Mouse (Mus musculus): ENCODE data around the gene Zxdc.
A peak's percentile ranks its signal among the peaks of the same experiment; 100 is the strongest.

Gene Zxdc

DNA sequence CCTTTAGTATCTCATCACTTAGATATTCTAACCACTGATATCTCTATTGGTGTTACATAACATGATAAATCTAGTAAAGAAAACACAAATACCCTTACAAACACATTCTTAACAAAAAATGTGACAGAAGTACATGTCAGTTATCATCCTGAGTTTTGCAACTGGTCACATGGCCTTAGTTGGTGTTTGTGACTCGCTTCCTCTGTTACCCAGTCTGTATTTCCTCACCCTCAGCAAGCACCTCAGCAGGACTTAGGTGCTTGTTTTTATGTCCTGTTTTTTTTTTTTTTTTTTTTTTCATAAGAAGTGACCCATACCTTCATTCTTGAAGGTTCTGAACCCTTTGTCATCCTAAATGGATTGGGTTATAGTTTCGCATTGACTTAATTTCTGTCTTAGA is 8.4 kb downstream of the Zxdc start:
- no peak for DNase-seq (ENCODE audit: low read depth)

DNA sequence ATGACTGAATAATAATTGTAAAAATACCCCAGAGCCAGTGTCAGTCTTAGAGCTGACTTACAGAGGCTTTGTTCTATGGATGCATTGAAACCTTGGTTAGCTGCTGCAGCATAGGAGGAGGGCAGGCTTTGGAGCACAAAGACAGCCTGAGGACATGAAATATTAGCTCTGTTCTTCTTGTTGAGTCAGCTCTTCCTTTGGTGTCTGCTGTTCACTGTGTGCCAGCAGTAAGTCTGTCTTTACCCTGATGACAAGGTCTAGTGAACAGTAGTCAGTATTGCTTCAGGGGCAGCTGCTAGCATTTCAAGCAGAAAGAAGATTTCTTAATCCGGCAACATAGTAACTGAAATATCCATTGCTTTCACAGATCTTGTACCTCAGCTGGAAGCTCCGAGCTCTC is 12.2 kb downstream of the Zxdc start:
- DNase-seq (ENCODE audit: low read depth), result no peak

DNA sequence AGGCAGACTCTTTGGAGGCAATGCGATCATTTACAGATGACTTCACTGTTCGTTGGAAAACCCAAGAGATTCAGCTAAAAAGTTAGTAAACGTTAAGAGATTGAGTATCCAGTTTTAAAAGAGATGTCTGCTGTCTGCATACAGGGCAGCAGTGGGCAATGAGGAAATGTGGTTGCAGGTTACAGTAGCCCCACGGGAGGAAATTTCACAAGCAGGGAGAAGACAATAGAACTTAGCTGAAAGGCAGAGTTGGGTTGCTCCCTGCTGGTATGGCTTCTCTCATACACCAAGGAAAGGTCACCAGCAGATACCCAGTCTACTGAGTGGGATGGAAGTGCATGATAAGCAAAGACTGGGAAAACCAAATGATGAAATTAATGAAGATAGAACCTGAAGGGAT is 21.3 kb downstream of the Zxdc start:
- no peak for DNase-seq (ENCODE audit: low read depth)

DNA sequence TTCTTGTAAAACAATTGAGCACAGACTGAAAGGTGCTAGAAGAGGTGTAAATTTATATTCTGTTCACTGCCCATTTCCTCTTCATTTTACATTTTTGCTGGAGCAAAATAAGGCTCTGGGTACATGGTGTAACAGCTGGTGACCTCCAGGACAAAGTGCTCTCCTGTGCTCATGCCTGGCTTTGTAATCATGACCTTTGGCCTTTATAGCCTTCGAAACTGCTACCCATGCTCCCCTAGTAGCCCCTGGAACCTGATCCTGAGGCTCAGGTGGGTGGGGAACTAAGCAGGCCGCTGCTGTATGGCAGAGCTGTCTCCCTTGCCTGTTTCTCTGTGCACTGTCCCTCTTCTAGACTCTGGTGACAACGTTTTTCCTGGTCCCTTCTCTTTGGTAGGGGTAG is 24.7 kb downstream of the Zxdc start:
- no peak for DNase-seq (ENCODE audit: low read depth)

DNA sequence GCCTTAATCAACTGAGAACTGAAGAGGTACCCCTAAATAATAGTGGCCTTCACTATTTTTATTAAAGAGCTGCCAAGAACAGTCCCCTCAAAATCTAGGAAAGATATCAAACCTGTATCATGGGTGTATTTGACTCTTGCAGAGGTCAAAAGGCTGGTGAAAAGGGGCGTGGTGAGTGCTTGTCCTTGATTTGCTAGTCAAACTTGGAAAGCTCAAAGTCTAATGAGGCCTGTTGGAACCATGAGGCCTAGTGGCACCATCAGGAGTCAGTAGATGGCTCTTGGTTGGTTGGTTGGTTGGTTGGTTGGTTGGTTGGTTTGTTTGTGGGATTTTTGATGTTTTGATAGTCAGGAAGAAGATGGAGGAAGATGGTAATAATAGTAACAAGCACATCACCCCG is 26.5 kb downstream of the Zxdc start:
- no peak for DNase-seq (ENCODE audit: low read depth)

DNA sequence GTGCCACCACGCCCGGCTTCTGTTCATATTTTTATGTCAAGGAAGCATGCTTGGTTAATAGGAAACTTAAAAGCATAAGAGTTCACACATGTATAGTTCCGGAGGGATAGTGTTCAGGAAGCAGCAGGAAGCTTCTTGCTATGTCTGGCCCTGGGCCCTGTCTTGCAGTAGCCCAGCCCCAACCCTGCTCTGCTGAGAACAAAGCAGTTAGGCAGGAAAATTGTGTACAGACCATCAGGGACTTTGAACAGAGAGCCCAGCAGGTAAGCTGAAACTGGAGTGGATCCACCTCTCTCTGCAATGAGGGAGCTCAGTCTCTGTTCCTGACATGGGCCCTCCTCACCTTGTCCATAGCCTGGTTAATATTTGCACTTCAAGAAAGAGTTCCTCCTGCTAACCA is 28.0 kb downstream of the Zxdc start:
- no peak for DNase-seq (ENCODE audit: low read depth)

DNA sequence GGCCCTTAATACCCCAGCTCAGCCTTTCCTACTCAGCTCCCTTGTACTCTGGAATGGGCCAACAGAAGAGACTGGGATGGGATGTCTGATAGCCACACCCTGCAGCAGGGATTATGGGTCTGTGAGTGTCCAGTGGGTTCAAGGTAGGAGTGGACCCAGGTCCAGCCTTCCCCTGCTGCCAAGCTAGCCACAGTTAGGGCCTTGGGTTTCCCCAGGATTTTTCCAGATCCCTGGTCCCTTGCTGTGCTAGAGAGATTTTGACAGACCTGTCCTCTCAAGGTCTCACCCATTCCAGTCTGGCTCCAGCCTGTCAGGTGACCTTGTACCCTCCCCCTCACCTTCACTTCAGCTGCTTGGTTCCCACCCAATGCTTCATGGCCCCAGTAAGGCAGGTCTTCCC is 39.3 kb downstream of the Zxdc start:
- no peak for DNase-seq (ENCODE audit: low read depth)

DNA sequence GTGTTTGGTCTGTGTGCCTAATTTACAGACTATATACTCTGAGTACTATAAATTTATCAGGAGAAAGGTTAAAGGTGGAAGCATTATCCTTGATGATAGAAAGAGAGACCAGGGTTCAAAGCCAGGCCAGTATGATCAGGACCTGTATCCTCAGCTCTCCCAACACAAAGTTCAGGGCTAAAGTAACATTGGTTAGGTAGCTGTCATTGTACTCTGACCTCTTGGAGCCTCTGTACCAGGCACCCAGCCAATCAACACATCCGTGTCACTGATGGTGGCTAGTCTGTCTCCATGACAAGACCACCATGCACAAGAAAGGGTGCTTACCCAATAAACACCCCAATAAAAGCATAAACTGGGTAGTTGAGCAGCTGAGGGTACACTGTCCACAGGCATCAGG is 41.7 kb downstream of the Zxdc start:
- DNase-seq (ENCODE audit: low read depth), result no peak

DNA sequence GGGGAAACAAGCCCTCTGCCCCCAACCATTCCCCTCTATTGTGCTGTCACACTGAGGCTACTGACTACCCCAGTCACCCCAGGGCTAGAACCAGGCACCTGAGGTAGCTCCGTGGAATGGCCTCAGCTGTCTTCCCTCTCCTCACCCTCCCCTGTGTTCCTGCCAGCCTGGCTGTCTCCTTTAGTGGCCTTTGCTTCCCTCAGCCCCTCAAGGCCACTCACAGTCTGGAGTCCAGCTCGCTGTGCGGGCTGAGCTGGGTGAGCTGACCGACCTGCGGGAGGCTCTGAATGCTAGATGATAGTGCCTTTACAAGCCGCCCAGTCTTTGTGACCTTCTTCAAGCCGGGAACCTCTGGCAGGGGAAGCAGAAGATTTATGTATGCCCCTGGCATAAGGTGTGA is 42.6 kb downstream of the Zxdc start:
- no peak for DNase-seq (ENCODE audit: low read depth)

DNA sequence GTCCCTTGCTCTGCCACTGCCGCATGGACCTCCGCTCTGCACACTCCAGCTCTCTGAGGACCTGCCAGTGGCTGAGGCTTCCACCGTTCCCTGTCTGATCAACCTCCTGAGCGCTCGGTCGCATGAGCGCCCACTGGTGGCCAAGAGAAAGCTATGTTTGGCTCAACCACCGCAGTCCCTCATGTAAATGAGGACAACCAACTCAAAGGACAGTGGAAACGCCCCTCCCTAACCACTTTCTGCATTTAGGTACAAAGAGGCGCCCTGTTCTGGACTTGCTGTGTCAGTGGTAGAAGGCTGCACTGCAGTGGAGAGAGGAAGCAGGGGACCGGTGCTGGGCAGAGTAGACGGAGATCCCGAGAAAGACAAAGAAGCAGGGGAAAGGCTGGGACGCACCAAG is 53.3 kb downstream of the Zxdc start:
- DNase-seq (ENCODE audit: low read depth), result peak; percentile 74

DNA sequence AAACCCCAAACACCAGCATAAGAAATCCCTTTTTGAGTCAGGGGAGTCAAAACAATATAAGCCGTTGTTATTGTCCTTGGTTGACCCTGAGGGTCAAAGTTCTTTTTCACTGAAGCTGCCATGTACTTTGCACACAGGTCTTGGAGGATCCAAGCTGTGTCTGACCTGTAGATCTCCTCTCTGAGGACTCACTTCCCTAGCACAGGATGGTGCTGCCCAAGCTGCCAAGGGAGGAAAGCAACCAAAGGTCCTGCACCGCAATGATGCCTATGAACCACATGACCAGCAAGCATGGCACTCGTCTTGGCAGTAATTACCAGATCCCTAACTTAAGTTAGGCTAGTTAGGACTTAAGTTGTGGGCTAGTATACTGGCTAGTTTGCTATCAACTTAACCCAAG is 56.1 kb downstream of the Zxdc start:
- no peak for DNase-seq (ENCODE audit: low read depth)

DNA sequence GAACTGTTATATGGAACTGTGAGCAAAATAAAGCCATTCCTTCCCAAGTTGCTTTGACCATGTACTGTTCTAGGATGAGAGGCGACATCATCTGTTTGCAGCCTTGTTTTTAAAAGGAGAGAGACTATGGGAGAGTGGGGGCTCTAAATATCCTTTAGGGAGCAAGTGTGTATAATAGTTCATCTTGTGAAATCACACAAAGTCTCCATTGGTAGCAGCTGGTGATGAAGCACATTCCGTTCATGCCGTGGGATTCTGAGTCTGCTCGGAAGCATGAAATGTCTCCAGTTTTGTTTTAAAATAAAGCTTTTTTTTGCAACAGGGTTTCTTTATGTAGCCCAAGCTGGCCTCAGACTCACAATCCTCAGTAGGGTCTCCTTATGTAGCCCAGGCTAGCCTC is 56.7 kb downstream of the Zxdc start:
- DNase-seq (ENCODE audit: low read depth), result no peak

DNA sequence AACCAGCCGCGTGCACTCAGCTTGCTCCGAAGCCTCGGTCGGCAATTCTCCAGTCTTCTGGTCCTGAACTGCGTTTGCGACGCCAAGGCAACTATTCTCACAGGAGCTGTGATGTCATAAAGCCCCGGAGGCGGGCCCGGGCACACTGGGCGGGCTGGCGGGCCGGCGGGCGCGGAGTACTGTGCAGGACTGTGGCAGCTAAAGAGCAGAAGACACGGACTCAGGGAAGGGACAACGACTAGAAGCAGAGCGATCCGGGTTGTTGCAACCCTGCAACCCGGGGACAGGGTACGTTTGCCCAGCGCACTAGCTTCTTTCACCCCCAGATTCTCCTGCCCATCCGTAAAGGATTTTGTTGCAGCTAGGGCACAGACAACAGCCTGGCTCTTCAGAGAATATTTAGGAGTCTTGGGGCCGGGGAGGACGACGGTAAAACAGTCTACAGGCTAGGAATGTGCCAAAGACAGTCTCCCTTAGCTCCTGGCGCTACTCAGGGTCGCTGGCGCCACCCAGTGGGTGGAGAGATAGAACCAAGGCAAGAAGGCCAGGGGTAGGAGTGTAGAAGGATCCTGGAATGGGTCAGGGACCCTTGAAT is 59.2 kb downstream of the Zxdc start, which contains the start of gene Cfap100:
Cfap100 (minus strand) TSS at position 418 of the 595 bp plus-strand sequence.
- DNase-seq (ENCODE audit: low read depth), result peak; percentile 12

DNA sequence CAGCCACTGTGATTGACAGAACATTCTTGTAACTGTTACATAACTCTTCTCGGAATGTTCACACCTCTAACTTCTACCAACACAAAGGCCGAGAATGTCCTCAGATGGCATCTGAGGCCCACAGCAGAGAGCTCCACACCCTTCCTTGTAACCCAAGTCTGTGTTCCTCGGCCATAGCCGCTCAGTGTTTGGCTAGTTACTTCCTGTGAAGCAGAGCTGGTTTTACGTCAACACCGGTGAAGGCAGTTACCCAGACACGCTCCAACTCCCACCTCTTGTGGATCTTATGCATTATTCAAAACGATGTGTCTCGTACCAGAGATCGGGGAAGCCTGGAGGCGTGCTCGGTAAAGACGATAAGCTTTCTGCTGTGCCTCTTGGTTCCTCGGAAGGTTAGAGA is 60.6 kb downstream of the Zxdc start:
- no peak for DNase-seq (ENCODE audit: low read depth)

DNA sequence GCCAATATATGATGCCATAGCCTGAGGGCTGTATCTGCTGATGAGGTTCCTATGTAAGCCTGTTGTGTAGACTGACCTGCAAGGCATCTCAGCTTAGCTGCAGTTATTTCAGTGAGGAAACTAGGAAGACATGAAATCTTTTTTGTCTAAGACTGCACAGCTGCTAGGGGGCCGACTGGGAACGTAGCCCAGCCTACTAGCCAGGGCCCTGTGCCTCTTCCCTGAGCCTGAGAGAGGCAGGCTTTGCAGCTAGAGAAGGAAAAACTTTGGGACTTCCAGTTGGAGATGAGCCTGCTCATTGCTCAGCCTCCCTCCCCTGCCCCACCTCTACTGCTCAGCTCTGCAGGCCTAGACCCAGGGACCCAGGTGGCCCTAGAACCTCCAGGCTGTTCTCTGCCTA is 62.2 kb downstream of the Zxdc start:
- DNase-seq (ENCODE audit: low read depth), result no peak

DNA sequence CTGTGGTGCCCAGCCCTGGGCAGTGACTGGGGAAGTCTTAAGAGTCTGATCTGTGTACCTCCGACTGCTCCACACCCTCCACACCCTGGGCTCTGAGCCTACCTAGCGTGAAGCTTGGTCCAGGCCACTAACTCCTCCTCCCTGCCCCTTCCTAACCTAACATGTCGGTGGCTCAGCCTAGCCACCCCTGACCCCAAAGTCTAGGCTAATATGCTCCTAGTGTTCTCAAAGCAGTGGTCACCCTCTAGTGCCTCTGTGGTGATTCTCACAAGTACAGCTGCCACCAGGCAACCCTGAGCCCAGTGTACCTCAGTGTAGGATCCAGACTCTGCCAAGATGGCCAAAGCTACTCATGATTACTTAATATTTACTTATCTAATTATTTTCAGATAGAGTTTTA is 65.4 kb downstream of the Zxdc start:
- no peak for DNase-seq (ENCODE audit: low read depth)

DNA sequence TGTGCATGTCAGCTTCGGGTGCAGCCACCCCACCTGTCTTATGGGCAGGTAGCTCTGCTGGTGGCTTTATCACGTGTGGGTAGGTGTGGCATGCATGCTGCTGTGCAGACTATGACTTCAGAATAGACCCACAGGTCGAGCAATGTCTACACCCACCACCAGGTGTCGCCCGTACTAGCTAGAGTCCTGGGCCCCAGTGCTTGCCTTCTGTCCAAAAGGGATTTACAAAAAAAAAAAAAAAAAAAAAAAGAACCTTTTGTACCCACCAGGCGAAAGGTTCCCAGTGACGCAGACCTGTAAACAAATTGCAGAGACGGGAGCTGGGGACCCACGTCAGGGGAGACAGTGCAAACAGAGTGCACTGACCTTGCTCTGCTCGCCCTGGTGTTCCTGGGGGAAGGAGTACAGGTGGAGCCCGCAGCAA is 65.9 kb downstream of the Zxdc start:
- DNase-seq (ENCODE audit: low read depth), result peak; percentile 48

DNA sequence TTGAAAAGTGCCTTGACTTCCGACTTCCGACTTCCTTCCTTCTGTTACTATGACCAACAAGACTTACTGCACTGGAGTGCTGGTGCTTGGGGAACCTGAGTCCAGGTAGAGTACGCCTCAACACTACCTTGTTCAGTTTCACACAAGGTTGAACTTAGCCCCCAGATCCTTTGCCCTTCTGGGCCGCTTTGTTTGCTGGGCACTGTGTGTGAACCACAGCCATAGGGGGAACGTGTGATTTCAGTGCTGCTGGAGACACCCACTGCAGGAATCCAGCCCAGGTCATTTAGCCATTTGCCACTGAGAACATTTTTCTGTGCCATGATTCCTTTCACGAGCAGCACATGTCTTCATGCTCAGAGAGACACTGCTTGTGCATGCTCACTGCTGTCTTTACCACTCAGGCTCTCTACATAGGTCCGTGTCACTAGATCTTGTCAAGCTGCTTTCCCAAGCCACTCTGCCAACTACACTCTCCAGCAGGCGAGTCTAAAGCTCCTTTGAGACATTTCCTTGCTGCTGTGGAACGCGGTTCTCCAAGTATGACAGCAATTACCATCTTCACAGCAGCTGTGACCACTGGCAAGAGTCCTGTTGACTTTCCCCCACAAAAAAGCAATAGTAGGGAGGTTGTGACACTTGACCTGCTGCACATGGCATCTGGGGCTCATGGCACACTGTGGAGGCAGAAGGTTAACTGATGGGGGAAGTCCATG is 67.1 kb downstream of the Zxdc start:
- no peak for DNase-seq (ENCODE audit: low read depth)

DNA sequence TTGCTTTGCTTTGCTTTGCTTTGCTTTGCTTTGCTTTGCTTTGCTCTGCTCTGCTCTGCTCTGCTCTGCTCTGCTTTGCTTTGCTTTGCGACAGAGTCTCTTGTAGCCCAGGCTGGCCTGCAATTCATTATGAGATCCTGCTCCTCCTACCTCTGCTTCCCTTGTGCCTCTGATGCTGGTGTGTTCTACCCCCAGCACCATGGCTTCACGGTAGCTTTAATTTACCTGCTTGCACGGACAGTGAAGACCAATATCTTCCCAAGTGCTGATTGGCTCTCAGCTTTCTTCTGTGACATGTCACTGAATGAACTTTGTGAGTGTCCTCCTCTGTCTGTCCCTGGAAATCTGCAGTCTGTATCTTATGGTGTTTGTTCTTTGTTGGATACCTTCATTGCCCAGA is 67.7 kb downstream of the Zxdc start:
- no peak for DNase-seq (ENCODE audit: low read depth)

DNA sequence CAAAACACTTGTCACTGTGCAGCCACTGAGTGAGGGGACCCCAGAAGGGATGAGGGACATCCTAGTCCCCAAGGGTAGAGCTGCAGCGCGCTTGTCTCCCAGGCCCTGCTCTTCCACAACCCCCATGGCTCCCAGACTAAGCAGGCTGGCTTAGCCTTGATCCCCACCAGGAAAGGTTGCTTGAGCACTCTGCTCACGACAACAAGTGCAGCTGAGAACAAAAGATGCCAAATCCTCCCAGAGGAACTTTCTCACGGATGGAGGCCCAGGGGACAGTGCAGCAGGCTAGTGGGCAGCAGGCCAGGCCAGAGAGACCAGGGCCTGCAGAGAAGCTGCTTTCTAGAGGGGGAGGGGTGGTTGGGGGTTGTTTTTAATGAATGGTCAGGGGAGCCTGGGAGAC is 77.6 kb downstream of the Zxdc start:
- no peak for DNase-seq (ENCODE audit: low read depth)

DNA sequence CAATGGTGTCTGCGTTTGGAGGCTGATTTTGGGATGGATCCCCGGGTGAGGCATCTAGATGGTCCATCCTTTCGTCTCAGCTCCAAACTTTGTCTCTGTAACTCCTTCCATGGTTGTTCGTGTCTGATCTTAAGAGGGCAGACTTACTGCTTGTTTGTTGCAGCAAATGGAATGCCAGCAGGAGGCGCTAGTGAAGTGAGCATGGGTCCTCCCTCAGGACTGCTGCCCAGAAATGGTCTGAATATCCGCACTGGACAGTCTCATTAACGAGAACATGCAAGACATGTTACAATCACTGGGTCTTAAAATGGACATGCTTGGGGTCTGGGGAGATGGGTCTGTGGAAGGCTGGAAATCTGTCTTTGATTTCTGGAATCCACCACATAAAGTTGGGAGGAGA is 80.9 kb downstream of the Zxdc start:
- peak; percentile 24 for DNase-seq (ENCODE audit: low read depth)

DNA sequence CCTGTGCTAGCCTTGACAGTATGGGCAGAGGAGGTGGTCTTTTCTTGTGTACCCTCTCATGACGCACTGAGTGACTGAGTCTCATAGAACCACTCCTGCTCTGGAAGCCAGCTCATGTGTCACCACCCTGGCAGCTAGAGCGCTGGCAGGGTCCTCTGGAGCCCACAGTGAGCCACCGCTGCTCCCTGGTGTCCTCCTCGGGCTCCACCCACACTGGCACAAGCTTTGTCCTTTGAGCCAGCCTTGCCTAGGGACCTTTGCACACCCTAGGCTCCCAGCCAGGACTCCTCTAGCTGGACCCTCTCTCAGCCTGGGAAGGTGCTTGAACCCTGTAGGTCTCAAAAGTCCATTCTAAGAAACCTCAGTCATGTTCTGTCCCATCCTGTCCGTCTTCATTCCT is 81.4 kb downstream of the Zxdc start:
- no peak for DNase-seq (ENCODE audit: low read depth)

DNA sequence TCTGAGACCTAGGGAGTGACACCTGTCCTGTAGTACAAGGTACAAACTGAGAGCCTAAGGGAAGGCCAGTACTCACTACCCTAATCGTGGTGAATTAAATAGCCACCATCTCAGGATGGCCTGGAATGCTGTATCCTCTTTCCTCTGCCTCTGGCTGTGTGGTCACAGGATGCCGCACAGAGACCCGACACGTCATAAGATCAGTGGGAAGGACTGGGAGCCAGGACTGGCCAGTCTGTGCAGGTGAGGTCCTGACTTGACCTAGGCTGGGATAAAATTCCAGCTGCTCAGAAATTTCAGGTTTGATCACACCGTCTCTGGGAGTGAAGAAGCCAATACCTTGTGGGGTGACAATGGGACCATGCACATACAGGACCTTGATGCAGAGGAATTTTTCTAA is 82.2 kb downstream of the Zxdc start:
- DNase-seq (ENCODE audit: low read depth), result no peak

DNA sequence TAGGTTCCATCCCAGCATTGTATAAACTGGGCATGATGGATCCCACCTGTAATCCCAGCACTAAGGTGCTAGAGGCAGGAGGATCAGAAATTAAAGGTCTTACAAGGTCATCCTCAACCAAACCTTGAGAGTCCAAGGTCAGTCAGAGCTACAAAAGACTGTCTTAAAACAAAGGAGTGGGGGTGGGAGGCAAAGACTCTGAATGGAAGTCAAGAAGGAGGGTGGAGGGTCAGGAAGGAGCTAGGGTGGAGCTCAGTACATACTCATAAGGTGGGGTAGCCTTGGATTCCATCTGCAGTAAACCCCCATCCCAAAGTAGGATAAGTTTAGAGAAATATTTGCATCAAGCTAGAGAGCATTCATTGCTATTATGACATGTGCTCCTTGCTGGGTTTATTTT is 83.3 kb downstream of the Zxdc start:
- no peak for DNase-seq (ENCODE audit: low read depth)

Measured in induced T-regulatory cell, adult 2 months (primary cell).